Mouse (Mus musculus) common myeloid progenitor, adult 5-6 weeks (primary cell): ENCODE measurements at regions not wholly inside any gene's neighbourhood (a gene's known extent, or its start where the extent isn't known, plus 50 kb on each side); places are given as distances from the start of the nearest gene placed in this dataset.

Experiments used
- ATAC-seq: replicated peaks from 2 replicates; pipeline ENCODE4 v1.8.0; 2016; ENCODE audit warnings: low read depth, mild to moderate bottlenecking, moderate TSS enrichment, inconsistent platforms; ENCODE audit not compliant: poor library complexity, severe bottlenecking

GRCm38 (mm10) chr13:110665073-110665800 is 270.4 kb downstream of the Plk2 start:
- ATAC-seq = no peak

- no peak for ATAC-seq
Measured at GRCm38 (mm10) chr13:110667276-110667956, 272.6 kb downstream of the Plk2 start.

GRCm38 (mm10) chr13:110673536-110673935 is 278.7 kb downstream of the Plk2 start:
- no peak for ATAC-seq

- ATAC-seq = no peak
Measured at GRCm38 (mm10) chr13:110683259-110684041, 288.6 kb downstream of the Plk2 start.

GRCm38 (mm10) chr13:110688796-110689195 is 293.9 kb downstream of the Plk2 start:
- no peak for ATAC-seq

- ATAC-seq = no peak
Measured at GRCm38 (mm10) chr13:110690501-110691255, 295.8 kb downstream of the Plk2 start.

GRCm38 (mm10) chr13:110692696-110693095 is 297.9 kb downstream of the Plk2 start:
- no peak for ATAC-seq

GRCm38 (mm10) chr13:110694876-110695275 is 300.0 kb downstream of the Plk2 start:
- ATAC-seq = no peak

- ATAC-seq = no peak
Measured at GRCm38 (mm10) chr13:110696549-110696948, 301.7 kb downstream of the Plk2 start.

GRCm38 (mm10) chr13:110704261-110704660 is 309.4 kb downstream of the Plk2 start:
- ATAC-seq = no peak

GRCm38 (mm10) chr13:110710847-110711246 is 316.0 kb downstream of the Plk2 start:
- 0 out of 2 replicates have a peak, but pooled peaks have one; percentile 54 for ATAC-seq

- no peak for ATAC-seq
Measured at GRCm38 (mm10) chr13:110712527-110712926, 317.7 kb downstream of the Plk2 start.

- no peak for ATAC-seq
Measured at GRCm38 (mm10) chr13:110722170-110722569, 327.3 kb downstream of the Plk2 start.

GRCm38 (mm10) chr13:110722752-110723151 is 327.9 kb downstream of the Plk2 start:
- ATAC-seq = no peak

- no peak for ATAC-seq
Measured at GRCm38 (mm10) chr13:110724836-110725235, 330.0 kb downstream of the Plk2 start.

- ATAC-seq = no peak
Measured at GRCm38 (mm10) chr13:110725821-110726220, 331.0 kb downstream of the Plk2 start.

GRCm38 (mm10) chr13:110735511-110735910 is 340.7 kb downstream of the Plk2 start:
- ATAC-seq = no peak

- ATAC-seq = no peak
Measured at GRCm38 (mm10) chr13:110741576-110742206, 346.8 kb downstream of the Plk2 start.

- ATAC-seq = peak; percentile 84
Measured at GRCm38 (mm10) chr13:110747223-110747868, 352.5 kb downstream of the Plk2 start.
